Mouse (Mus musculus): Measurements from ENCODE around the gene Igf2r. TPM values are rescaled to one million over a fixed set of nuclear protein-coding genes. Genes with fewer than 3 reads are reported as not detected.

Igf2r gene
- polyA plus RNA-seq, 1 experiment = 24.8 TPM

DNA sequence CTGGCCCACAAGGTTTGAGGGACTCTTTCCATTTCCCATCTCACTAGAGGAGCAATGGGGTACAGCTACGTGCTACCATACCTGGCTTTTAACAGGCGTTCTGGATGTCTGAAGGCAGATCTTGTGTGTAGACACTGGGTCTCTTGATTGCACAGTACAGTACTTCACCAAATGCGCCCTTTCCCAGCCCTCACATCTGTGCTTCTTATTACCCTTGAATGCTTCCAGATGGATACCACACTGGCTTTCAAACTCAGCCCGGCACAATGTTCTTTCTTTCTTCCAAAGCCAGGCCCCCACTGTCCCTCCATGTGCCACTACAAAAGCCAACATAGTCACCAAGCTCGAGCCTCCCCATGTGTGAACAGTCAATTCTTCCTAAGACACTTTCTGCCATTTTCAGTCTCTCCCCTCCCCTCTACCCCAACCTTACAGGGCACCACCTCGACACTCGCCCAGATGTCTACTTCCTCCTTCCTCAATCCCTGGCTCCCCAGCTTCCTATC lies 97.1 kb downstream of the Igf2r start:
- peaks cover 30% of the 10 kb centered on the region for H3K4me1 ChIP-seq (ENCODE audit: control insufficient read depth, insufficient read depth, low read length)
- 59% methylated on average over 7 of the region's 7 CpGs for WGBS
- no peak overlapping the region for H3K4me3 ChIP-seq (ENCODE audit: insufficient read depth, low read depth, low read length)
- no peak for TF ChIP-seq CTCF (conservative IDR thresholded peaks at IDR 0.05; ENCODE audit: insufficient read depth, insufficient read length, low read depth, low read length)
- TF ChIP-seq POLR2A (IDR thresholded peaks at IDR 0.05; ENCODE audit: low read depth, low read length) = no peak
- DNase-seq = no peak
- no peaks in the 10 kb centered on the region for H3K36me3 ChIP-seq (ENCODE audit: control insufficient read depth, insufficient read depth, low read length)
- H3K27me3 ChIP-seq (replicated peaks; ENCODE audit: control insufficient read depth, insufficient read depth, low read length) = no peaks in the 10 kb centered on the region
- H3K27ac ChIP-seq (ENCODE audit: insufficient read depth, low read depth, low read length) = peak overlapping the region; percentile 83

GRCm38 (mm10) chr17:12671029-12671605 lies 98.3 kb downstream of the Igf2r start:
- TF ChIP-seq POLR2A (IDR thresholded peaks at IDR 0.05; ENCODE audit: low read depth, low read length) = peak; percentile 13
- no peak for TF ChIP-seq CTCF (conservative IDR thresholded peaks at IDR 0.05; ENCODE audit: insufficient read depth, insufficient read length, low read depth, low read length)
- peaks cover 29% of the 10 kb centered on the region for H3K4me1 ChIP-seq (ENCODE audit: control insufficient read depth, insufficient read depth, low read length)
- H3K27me3 ChIP-seq (replicated peaks; ENCODE audit: control insufficient read depth, insufficient read depth, low read length) = no peaks in the 10 kb centered on the region
- WGBS = 53% methylated on average over 5 of the region's 5 CpGs
- DNase-seq = peak; percentile 87
- H3K27ac ChIP-seq (ENCODE audit: insufficient read depth, low read depth, low read length) = peak overlapping the region; percentile 85
- no peaks in the 10 kb centered on the region for H3K36me3 ChIP-seq (ENCODE audit: control insufficient read depth, insufficient read depth, low read length)
- no peak overlapping the region for H3K4me3 ChIP-seq (ENCODE audit: insufficient read depth, low read depth, low read length)

DNA sequence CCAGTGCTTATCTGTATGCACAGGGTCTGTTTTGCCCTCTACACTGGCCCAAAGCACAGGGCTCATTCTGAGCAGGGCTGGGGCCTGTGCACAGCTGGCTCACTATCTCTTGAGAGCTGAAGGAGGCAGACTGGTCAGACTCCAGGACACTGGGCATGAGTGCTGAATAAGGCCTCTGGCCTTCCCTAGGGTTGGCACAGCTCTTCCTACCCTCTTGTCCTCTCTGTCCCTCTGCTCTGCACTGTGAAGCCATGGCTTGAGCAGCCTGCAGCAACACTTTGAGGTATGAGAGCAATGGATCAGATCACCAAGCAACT lies 100.1 kb downstream of the Igf2r start:
- Histone ChIP-seq H3K27me3 (replicated peaks; ENCODE audit: control insufficient read depth, insufficient read depth, low read length) (no peaks in the 10 kb centered on the region), H3K27ac (ENCODE audit: insufficient read depth, low read depth, low read length) (peak overlapping the region; percentile 2; the same call in 1 of the 2 replicates), H3K4me3 (ENCODE audit: insufficient read depth, low read depth, low read length) (no peak overlapping the region), H3K4me1 (ENCODE audit: control insufficient read depth, insufficient read depth, low read length) (peaks cover 26% of the 10 kb centered on the region), H3K36me3 (ENCODE audit: control insufficient read depth, insufficient read depth, low read length) (no peaks in the 10 kb centered on the region; the same call in 1 of the 2 replicates)
- TF ChIP-seq CTCF (conservative IDR thresholded peaks at IDR 0.05; ENCODE audit: insufficient read depth, insufficient read length, low read depth, low read length) (no peak), POLR2A (IDR thresholded peaks at IDR 0.05; ENCODE audit: low read depth, low read length) (no peak)
- peak; percentile 75 for DNase-seq

- Histone ChIP-seq H3K27ac (ENCODE audit: insufficient read depth, low read depth, low read length) (peak overlapping the region; percentile 2; the same call in 1 of the 2 replicates), H3K27me3 (replicated peaks; ENCODE audit: control insufficient read depth, insufficient read depth, low read length) (no peaks in the 10 kb centered on the region), H3K36me3 (ENCODE audit: control insufficient read depth, insufficient read depth, low read length) (no peaks in the 10 kb centered on the region; the same call in 1 of the 2 replicates), H3K4me1 (ENCODE audit: control insufficient read depth, insufficient read depth, low read length) (peaks cover 26% of the 10 kb centered on the region), H3K4me3 (ENCODE audit: insufficient read depth, low read depth, low read length) (no peak overlapping the region)
- TF ChIP-seq CTCF (conservative IDR thresholded peaks at IDR 0.05; ENCODE audit: insufficient read depth, insufficient read length, low read depth, low read length) (no peak), POLR2A (IDR thresholded peaks at IDR 0.05; ENCODE audit: low read depth, low read length) (no peak)
- 53% methylated on average over 7 of the region's 7 CpGs for WGBS
- DNase-seq = no peak
These were observed 100.7 kb downstream of the Igf2r start for GRCm38 (mm10) chr17:12668478-12669362.

- no peaks in the 10 kb centered on the region; the same call in 1 of the 2 replicates for H3K36me3 ChIP-seq (ENCODE audit: control insufficient read depth, insufficient read depth, low read length)
- 56% methylated on average over 8 of the region's 8 CpGs for WGBS
- no peaks in the 10 kb centered on the region for H3K27me3 ChIP-seq (replicated peaks; ENCODE audit: control insufficient read depth, insufficient read depth, low read length)
- H3K4me1 ChIP-seq (ENCODE audit: control insufficient read depth, insufficient read depth, low read length) = peaks cover 5% of the 10 kb centered on the region
- H3K4me3 ChIP-seq (ENCODE audit: insufficient read depth, low read depth, low read length) = no peak overlapping the region
- TF ChIP-seq POLR2A (IDR thresholded peaks at IDR 0.05; ENCODE audit: low read depth, low read length) (no peak), CTCF (conservative IDR thresholded peaks at IDR 0.05; ENCODE audit: insufficient read depth, insufficient read length, low read depth, low read length) (no peak)
- DNase-seq = peak; percentile 54
- no peak overlapping the region for H3K27ac ChIP-seq (ENCODE audit: insufficient read depth, low read depth, low read length)
These were observed 105.3 kb downstream of the Igf2r start for GRCm38 (mm10) chr17:12664156-12664555.

DNA sequence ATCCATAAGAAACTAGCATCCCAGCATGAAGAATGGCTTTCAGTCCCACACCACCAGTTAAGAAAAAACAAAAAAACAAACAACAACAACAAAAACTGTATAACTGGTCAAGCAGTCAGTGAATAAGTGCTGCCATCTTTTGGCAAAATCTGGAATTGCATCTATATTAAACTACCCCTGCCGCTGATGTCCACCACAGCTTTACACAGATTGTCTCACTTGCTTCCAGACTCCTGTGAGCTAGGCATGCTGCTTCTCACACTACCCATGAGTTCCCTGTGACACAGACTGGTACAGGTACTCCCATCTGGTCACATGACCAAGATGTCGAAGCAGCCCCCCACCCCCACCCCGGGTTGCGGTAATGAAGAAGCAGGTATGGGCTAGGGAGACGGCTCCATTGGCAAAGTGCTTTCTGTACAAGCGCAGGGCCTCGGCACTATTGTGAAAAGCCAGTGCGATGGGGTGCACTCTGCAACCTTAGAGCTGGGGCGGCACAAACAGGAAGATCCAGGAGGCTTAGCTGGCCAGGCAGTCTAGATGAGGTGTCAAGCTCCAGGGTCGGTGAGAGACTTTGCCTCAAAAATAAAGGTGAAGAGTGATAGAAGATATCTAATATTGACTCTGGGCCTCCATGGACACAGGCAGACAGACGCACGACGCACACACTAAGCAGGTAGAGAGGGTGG lies 108.7 kb downstream of the Igf2r start:
- Histone ChIP-seq H3K4me3 (ENCODE audit: insufficient read depth, low read depth, low read length) (no peak overlapping the region), H3K36me3 (ENCODE audit: control insufficient read depth, insufficient read depth, low read length) (no peaks in the 10 kb centered on the region; the same call in 1 of the 2 replicates), H3K4me1 (ENCODE audit: control insufficient read depth, insufficient read depth, low read length) (no peaks in the 10 kb centered on the region), H3K27ac (ENCODE audit: insufficient read depth, low read depth, low read length) (no peak overlapping the region), H3K27me3 (replicated peaks; ENCODE audit: control insufficient read depth, insufficient read depth, low read length) (no peaks in the 10 kb centered on the region)
- WGBS = 62% methylated on average over 13 of the region's 13 CpGs
- TF ChIP-seq CTCF (conservative IDR thresholded peaks at IDR 0.05; ENCODE audit: insufficient read depth, insufficient read length, low read depth, low read length) = peak; percentile 41
- no peak for TF ChIP-seq POLR2A (IDR thresholded peaks at IDR 0.05; ENCODE audit: low read depth, low read length)
- peak; percentile 65 for DNase-seq
